Mouse (Mus musculus) olfactory bulb, adult 2 months (tissue): ENCODE results near the gene Psmd8.

Experiments used
- CTCF ChIP-seq: fragments of 200-500 bp; IDR thresholded peaks from 2 replicates; pipeline ENCODE4 v1.5.1; 2012; ENCODE audit warnings: low read depth, mild to moderate bottlenecking, low read length, moderate library complexity; ENCODE audit not compliant: insufficient read depth
- POLR2A ChIP-seq: fragments of 200-500 bp; IDR thresholded peaks from 2 replicates; pipeline ENCODE4 v1.6.1; 2012; ENCODE audit warnings: mild to moderate bottlenecking, low read depth, low read length, moderate library complexity; ENCODE audit not compliant: insufficient read depth

- no peak for TF ChIP-seq CTCF
- TF ChIP-seq POLR2A = no peak
Measured at GRCm38 (mm10) chr7:29211415-29212198, 31.1 kb upstream of the Psmd8 start.
